Mouse (Mus musculus) CD4-positive naive resting alpha-beta T cell, adult 57 days (primary cell): ENCODE measurements around the gene Gm49337. TPM values are rescaled to one million over a fixed set of nuclear protein-coding genes. Genes with fewer than 3 reads are reported as not detected.

Experiments used
- total RNA-seq: library from RNA; stranded (reverse); gene quantifications from one replicate; pipeline ENCODE4 v1.2.4, GENCODE M21; 2023

Gene Gm49337
- not detected for total RNA-seq

GRCm38 (mm10) chr4:116173072-116173471 lies at the start of gene Gm49337, which contains the start of gene 1700042G07Rik:
Gene Gm49337 (plus strand): TSS chr4:116173384.
Gene 1700042G07Rik (plus strand): TSS chr4:116173372.

GRCm38 (mm10) chr4:116123602-116124519 lies 49.3 kb upstream of the Gm49337 start, which contains the start of the genes Rad54l and Pomgnt1:
Gene Rad54l (minus strand): TSS chr4:116123690.
Gene Pomgnt1 (plus strand): TSS chr4:116123840.

GRCm38 (mm10) chr4:116151238-116151637 lies 21.9 kb upstream of the Gm49337 start, which contains the start of gene Lurap1:
Gene Lurap1 (minus strand): TSS chr4:116151338.

GRCm38 (mm10) chr4:116167404-116167803 lies 5.8 kb upstream of the Gm49337 start, which contains the start of gene Tspan1:
Gene Tspan1 (minus strand): TSS chr4:116167601.

GRCm38 (mm10) chr4:116221140-116221851 lies 48.1 kb downstream of the Gm49337 start, which contains the start of gene Pik3r3:
Gene Pik3r3 (plus strand): TSS chr4:116221618.

Other genes starting within 250 kb of the Gm49337 start
- gene Dmbx1, start 233.5 kb upstream of the Gm49337 start, total RNA-seq, result not detected
- gene Faah, start 155.5 kb upstream of the Gm49337 start, total RNA-seq, result 160 TPM
- gene Nsun4, start 119.5 kb upstream of the Gm49337 start, total RNA-seq, result 47.1 TPM
- gene Uqcrh, start 98.3 kb upstream of the Gm49337 start, total RNA-seq, result 324 TPM
- 24.2 TPM for gene Lrrc41, start 98.1 kb upstream of the Gm49337 start, total RNA-seq
- gene Rad54l, start 49.7 kb upstream of the Gm49337 start, total RNA-seq, result 1.4 TPM
- gene Pomgnt1, start 49.5 kb upstream of the Gm49337 start, total RNA-seq, result 31.6 TPM
- gene Lurap1, start 22.0 kb upstream of the Gm49337 start, total RNA-seq, result 0.50 TPM
- gene Tspan1, start 5.8 kb upstream of the Gm49337 start, total RNA-seq, result not detected
- not detected for gene 1700042G07Rik, start within 50 bp of the Gm49337 start, total RNA-seq
- 3.6 TPM for gene Pik3r3, start 48.2 kb downstream of the Gm49337 start, total RNA-seq